Mouse (Mus musculus) liver, embryonic 11.5 days (tissue): ENCODE data around the gene Ebf3. TPM values are rescaled to one million over a fixed set of nuclear protein-coding genes. Genes with fewer than 3 reads are reported as not detected.

Experiments
- ATAC-seq: fragments of 200-750 bp; cut with Nextera tagmentation; replicated peaks from 2 replicates; pipeline ENCODE4 v1.8.0; 2017; ENCODE audit warnings: moderate number of reproducible peaks, mild to moderate bottlenecking, moderate TSS enrichment, moderate library complexity; ENCODE audit not compliant: low FRiP score
- DNase-seq: peaks from one replicate; pipeline ENCODE4 v3.0.0-alpha.2; 2017; ENCODE audit warnings: low spot score
- H3K27ac ChIP-seq: fragments of 300-500 bp; sonication (generic); 2 replicates; pipeline ENCODE4 v1.5.1; 2014; ENCODE audit warnings: mild to moderate bottlenecking, low read depth, low read length, control low read depth
- H3K27me3 ChIP-seq: fragments of 300-500 bp; sonication (generic); replicated peaks from 2 replicates; pipeline ENCODE4 v1.6.1; 2014; ENCODE audit warnings: low read length, mixed read lengths; ENCODE audit not compliant: control insufficient read depth, insufficient read depth
- H3K36me3 ChIP-seq: fragments of 300-500 bp; sonication (generic); 2 replicates; pipeline ENCODE4 v1.6.1; 2014; ENCODE audit warnings: mild to moderate bottlenecking, low read length, moderate library complexity, mixed read lengths; ENCODE audit not compliant: control insufficient read depth, insufficient read depth
- H3K4me1 ChIP-seq: fragments of 300-500 bp; sonication (generic); replicated peaks from 2 replicates; pipeline ENCODE4 v1.6.1; 2014; ENCODE audit warnings: low read length, mixed read lengths; ENCODE audit not compliant: control insufficient read depth, insufficient read depth
- H3K4me2 ChIP-seq: fragments of 300-500 bp; sonication (generic); 2 replicates; pipeline ENCODE4 v1.6.1; 2014; ENCODE audit warnings: mild to moderate bottlenecking, control low read depth, moderate library complexity
- H3K4me3 ChIP-seq: fragments of 300-500 bp; sonication (generic); 2 replicates; pipeline ENCODE4 v1.5.1; 2014; ENCODE audit warnings: low read depth, low read length, control low read depth
- H3K9ac ChIP-seq: fragments of 300-500 bp; sonication (generic); 2 replicates; pipeline ENCODE4 v1.6.1; 2014; ENCODE audit warnings: low read depth, low read length, control low read depth
- H3K9me3 ChIP-seq: fragments of 300-500 bp; sonication (generic); 2 replicates; pipeline ENCODE4 v1.6.1; 2016; ENCODE audit warnings: low read length, inconsistent platforms, mixed read lengths; ENCODE audit not compliant: control insufficient read depth
- WGBS: fragments of 180-500 bp; shearing (Covaris S2); extraction: QIAGEN DNeasy Blood & Tissue Kit; methylation state at CpG from one replicate; pipeline ENCODE4 v1.1.7; 2014; 5-methylcytosine and 5-hydroxymethylcytosine counted together
- polyA plus RNA-seq: library from polyadenylated mRNA; unstranded; fragments of >200 nt; fragmentation: Nextera tagmentation; extraction: Ambion mirVana; gene quantifications from 2 replicates; pipeline ENCODE4 v1.2.1, GENCODE M21; 2014

Gene Ebf3
- polyA plus RNA-seq, 1 experiment from 2014 or later = 0.55 TPM

GRCm38 (mm10) chr7:137318924-137319885 is 5.0 kb upstream of the Ebf3 start:
- no peak overlapping the region for H3K4me3 ChIP-seq
- H3K4me1 ChIP-seq = peaks cover 5% of the 10 kb centered on the region
- H3K9me3 ChIP-seq = no peaks in the 10 kb centered on the region
- H3K9ac ChIP-seq = no peak overlapping the region
- no peak overlapping the region for H3K27ac ChIP-seq
- ATAC-seq = no peak
- WGBS = 2% methylated on average over 48 of the region's 48 CpGs
- H3K4me2 ChIP-seq = no peak overlapping the region
- no peak for DNase-seq
- H3K36me3 ChIP-seq = no peaks in the 10 kb centered on the region
- H3K27me3 ChIP-seq = peaks cover 100% of the 10 kb centered on the region

- DNase-seq = no peak
- H3K4me2 ChIP-seq = no peak overlapping the region
- WGBS = 4% methylated on average over 9 of the region's 9 CpGs
- H3K36me3 ChIP-seq = no peaks in the 10 kb centered on the region
- H3K9ac ChIP-seq = no peak overlapping the region
- no peak overlapping the region for H3K4me3 ChIP-seq
- peaks cover 8% of the 10 kb centered on the region for H3K4me1 ChIP-seq
- no peak for ATAC-seq
- no peaks in the 10 kb centered on the region for H3K9me3 ChIP-seq
- H3K27ac ChIP-seq = no peak overlapping the region
- peaks cover 100% of the 10 kb centered on the region for H3K27me3 ChIP-seq
Observed at GRCm38 (mm10) chr7:137318383-137318775, 4.1 kb upstream of the Ebf3 start.

- H3K4me2 ChIP-seq = no peak overlapping the region
- H3K27ac ChIP-seq = no peak overlapping the region
- WGBS = 3% methylated on average over 24 of the region's 24 CpGs
- no peaks in the 10 kb centered on the region for H3K36me3 ChIP-seq
- H3K9me3 ChIP-seq = no peaks in the 10 kb centered on the region
- H3K9ac ChIP-seq = no peak overlapping the region
- H3K4me3 ChIP-seq = no peak overlapping the region
- no peak for DNase-seq
- peaks cover 12% of the 10 kb centered on the region for H3K4me1 ChIP-seq
- no peak for ATAC-seq
- peaks cover 100% of the 10 kb centered on the region for H3K27me3 ChIP-seq
Observed at GRCm38 (mm10) chr7:137317659-137318382, 3.6 kb upstream of the Ebf3 start.

GRCm38 (mm10) chr7:137316926-137317658 is 2.8 kb upstream of the Ebf3 start:
- no peak for ATAC-seq
- Histone ChIP-seq H3K9ac (no peak overlapping the region), H3K9me3 (no peaks in the 10 kb centered on the region), H3K27me3 (peaks cover 100% of the 10 kb centered on the region), H3K4me1 (peaks cover 8% of the 10 kb centered on the region), H3K36me3 (no peaks in the 10 kb centered on the region), H3K4me2 (no peak overlapping the region), H3K4me3 (no peak overlapping the region), H3K27ac (no peak overlapping the region)
- DNase-seq = no peak
- 2% methylated on average over 39 of the region's 39 CpGs for WGBS

GRCm38 (mm10) chr7:137316181-137316925 is 2.1 kb upstream of the Ebf3 start:
- Histone ChIP-seq H3K9me3 (no peaks in the 10 kb centered on the region), H3K36me3 (no peaks in the 10 kb centered on the region), H3K9ac (no peak overlapping the region), H3K27ac (no peak overlapping the region), H3K4me2 (no peak overlapping the region), H3K4me3 (no peak overlapping the region), H3K27me3 (peaks cover 98% of the 10 kb centered on the region), H3K4me1 (peaks cover 8% of the 10 kb centered on the region)
- ATAC-seq (no peak), DNase-seq (no peak)
- 5% methylated on average over 20 of the region's 20 CpGs for WGBS

GRCm38 (mm10) chr7:137315544-137315940 is 1.3 kb upstream of the Ebf3 start:
- no peak overlapping the region for H3K27ac ChIP-seq
- no peaks in the 10 kb centered on the region for H3K9me3 ChIP-seq
- peaks cover 98% of the 10 kb centered on the region for H3K27me3 ChIP-seq
- ATAC-seq (no peak), DNase-seq (no peak)
- H3K4me1 ChIP-seq = peaks cover 8% of the 10 kb centered on the region
- no peak overlapping the region for H3K4me2 ChIP-seq
- 2% methylated on average over 19 of the region's 19 CpGs for WGBS
- H3K4me3 ChIP-seq = no peak overlapping the region
- H3K9ac ChIP-seq = no peak overlapping the region
- H3K36me3 ChIP-seq = no peaks in the 10 kb centered on the region

- ATAC-seq (peak; percentile 10; the same call in 1 of the 2 replicates), DNase-seq (no peak)
- 2% methylated on average over 48 of the region's 48 CpGs for WGBS
- peak overlapping the region; percentile 88 for H3K4me2 ChIP-seq
- peaks cover 11% of the 10 kb centered on the region for H3K4me1 ChIP-seq
- H3K36me3 ChIP-seq = no peaks in the 10 kb centered on the region
- H3K9me3 ChIP-seq = no peaks in the 10 kb centered on the region
- H3K9ac ChIP-seq = no peak overlapping the region
- peak overlapping the region; percentile 57 for H3K4me3 ChIP-seq
- no peak overlapping the region for H3K27ac ChIP-seq
- peaks cover 98% of the 10 kb centered on the region for H3K27me3 ChIP-seq
Observed at GRCm38 (mm10) chr7:137314710-137315543, 682 bp upstream of the Ebf3 start.
